8 mouse cellular contexts compared by ENCODE assay signal in genomic region chr8:106336561-106336960, GRCm38 (mm10). TPM values are rescaled to one million over a fixed set of nuclear protein-coding genes. Genes with fewer than 3 reads are reported as not detected.
DNase-seq lines count a peak whose midpoint lies in the region; ATAC-seq and TF ChIP-seq lines count a peak whose summit lies in the region.

No protein-coding gene starts in this region.

- peak overlapping the region; percentile 28; the same call in 1 of the 2 replicates for H3K9ac ChIP-seq in embryonic facial prominence, embryonic 14.5 days (ENCODE audit: low read depth, low read length)
- H3K9ac ChIP-seq in intestine, embryonic 14.5 days (ENCODE audit: low read length): no peak overlapping the region
- H3K9ac ChIP-seq in midbrain, embryonic 13.5 days (replicated peaks): peak overlapping the region; percentile 87

- no peaks in the 10 kb centered on the region for H3K36me3 ChIP-seq in embryonic facial prominence, embryonic 14.5 days (ENCODE audit: control insufficient read depth, insufficient read depth, low read length)
- no peaks in the 10 kb centered on the region for H3K36me3 ChIP-seq in intestine, embryonic 14.5 days (ENCODE audit: control insufficient read depth, insufficient read depth, low read length)
- H3K36me3 ChIP-seq in midbrain, embryonic 13.5 days: no peaks in the 10 kb centered on the region
- H3K36me3 ChIP-seq in testis, adult 2 months (ENCODE audit: control insufficient read depth, insufficient read depth, low read length): no peaks in the 10 kb centered on the region

- TF ChIP-seq POLR2A in testis, adult 2 months (IDR thresholded peaks at IDR 0.05; ENCODE audit: control insufficient read depth, low read depth, low read length): no peak

- H3K4me2 ChIP-seq in embryonic facial prominence, embryonic 14.5 days (ENCODE audit: low read depth, low read length): peak overlapping the region; percentile 66
- peak overlapping the region; percentile 53 for H3K4me2 ChIP-seq in intestine, embryonic 14.5 days (ENCODE audit: low read length)
- peak overlapping the region; percentile 76 for H3K4me2 ChIP-seq in midbrain, embryonic 13.5 days (replicated peaks)

- 3% methylated on average over 32 of the region's 41 CpGs for WGBS in embryonic facial prominence, embryonic 14.5 days
- WGBS in intestine, embryonic 14.5 days: 4% methylated on average over 34 of the region's 41 CpGs
- under 1% methylated on average over 40 of the region's 41 CpGs for WGBS in midbrain, embryonic 13.5 days

- peak; percentile 9 for DNase-seq in thymus, postnatal 14 days
- no peak for DNase-seq in thymus, postnatal 25 days
- peak; percentile 4 for DNase-seq in embryonic facial prominence, embryonic 14.5 days (ENCODE audit: low spot score)
- no peak for DNase-seq in intestine, embryonic 14.5 days (ENCODE audit: low spot score)
- no peak for DNase-seq in spleen, postnatal 36 days (ENCODE audit: low spot score in 2 of 2)

- peaks cover 4% of the 10 kb centered on the region; the same call in 1 of the 2 replicates for H3K4me1 ChIP-seq in embryonic facial prominence, embryonic 14.5 days (ENCODE audit: control insufficient read depth, insufficient read depth, low read length)
- peaks cover 9% of the 10 kb centered on the region for H3K4me1 ChIP-seq in intestine, embryonic 14.5 days (replicated peaks; ENCODE audit: control insufficient read depth, insufficient read depth, low read length)
- peaks cover 45% of the 10 kb centered on the region for H3K4me1 ChIP-seq in midbrain, embryonic 13.5 days (replicated peaks)
- peaks cover 15% of the 10 kb centered on the region for H3K4me1 ChIP-seq in testis, adult 2 months (ENCODE audit: control insufficient read depth, insufficient read depth, low read length)

- H3K27me3 ChIP-seq in embryonic facial prominence, embryonic 14.5 days (replicated peaks; ENCODE audit: control insufficient read depth, insufficient read depth, low read length): peaks cover 33% of the 10 kb centered on the region
- H3K27me3 ChIP-seq in intestine, embryonic 14.5 days (replicated peaks; ENCODE audit: control insufficient read depth, insufficient read depth, low read length): peaks cover 24% of the 10 kb centered on the region
- no peaks in the 10 kb centered on the region for H3K27me3 ChIP-seq in midbrain, embryonic 13.5 days
- no peaks in the 10 kb centered on the region for H3K27me3 ChIP-seq in testis, adult 2 months (ENCODE audit: control insufficient read depth, insufficient read depth, low read length)

- peak overlapping the region; percentile 46 for H3K4me3 ChIP-seq in embryonic facial prominence, embryonic 14.5 days (ENCODE audit: low read depth, low read length)
- H3K4me3 ChIP-seq in intestine, embryonic 14.5 days (ENCODE audit: low read depth, low read length): peak overlapping the region; percentile 26
- peak overlapping the region; percentile 77 for H3K4me3 ChIP-seq in midbrain, embryonic 13.5 days (replicated peaks)
- peak overlapping the region; percentile 97 for H3K4me3 ChIP-seq in testis, adult 2 months (ENCODE audit: control insufficient read depth, low read depth, low read length)

- TF ChIP-seq CTCF in testis, adult 2 months (IDR thresholded peaks at IDR 0.05; ENCODE audit: control insufficient read depth, insufficient read depth, insufficient replicate concordance, low read depth, low read length): no peak

- no peaks in the 10 kb centered on the region for H3K9me3 ChIP-seq in embryonic facial prominence, embryonic 14.5 days (ENCODE audit: control insufficient read depth, low read length)
- H3K9me3 ChIP-seq in intestine, embryonic 14.5 days (ENCODE audit: control insufficient read depth, low read length): no peaks in the 10 kb centered on the region
- no peaks in the 10 kb centered on the region for H3K9me3 ChIP-seq in midbrain, embryonic 13.5 days

- H3K27ac ChIP-seq in embryonic facial prominence, embryonic 14.5 days (replicated peaks; ENCODE audit: low read depth, low read length): no peak overlapping the region; the same call in 1 of the 2 replicates
- H3K27ac ChIP-seq in intestine, embryonic 14.5 days (ENCODE audit: low read depth): no peak overlapping the region
- H3K27ac ChIP-seq in midbrain, embryonic 13.5 days: peak overlapping the region; percentile 92
- H3K27ac ChIP-seq in testis, adult 2 months (ENCODE audit: control insufficient read depth, insufficient read depth, low read depth, low read length): no peak overlapping the region

- no peak for ATAC-seq in embryonic facial prominence, embryonic 14.5 days (ENCODE audit: low read depth)
- no peak for ATAC-seq in intestine, embryonic 14.5 days (replicated peaks; ENCODE audit: low FRiP score, low TSS enrichment, low read depth)
- peak; percentile 24 for ATAC-seq in midbrain, embryonic 13.5 days
- ATAC-seq in monocyte, adult 5-6 weeks (replicated peaks; ENCODE audit: insufficient number of reproducible peaks, low FRiP score, low TSS enrichment, poor library complexity, severe bottlenecking): no peak

RNA-seq across cellular contexts. Expression of gene Smpd3, which starts 1.2 kb away (rescaled TPM):
- 30.6 and 36.3 TPM in 2 replicates for polyA plus RNA-seq in embryonic facial prominence, embryonic 14.5 days (2014; fragmentation: Nextera tagmentation; extraction: Ambion mirVana)
- polyA plus RNA-seq in intestine, embryonic 14.5 days (2014; fragmentation: Nextera tagmentation; extraction: Ambion mirVana): 20.0 and 20.4 TPM in 2 replicates
- 44.4 and 45.3 TPM in 2 replicates for polyA plus RNA-seq in midbrain, embryonic 13.5 days (2015; fragmentation: Nextera tagmentation; extraction: Ambion mirVana)
- polyA plus RNA-seq in testis, adult 2 months (2012; rRNA removed): 42.3 and 48.8 TPM in 2 replicates
- 0.48 to 1.1 TPM in 2 of 3 replicates, not detected in the other for total RNA-seq in monocyte, adult 5-6 weeks (2017)

Comparison
In these comparisons a context has a peak if more than half of its experiments do, and no peak if none do; other contexts are left out.
1. DNase-seq: peak in thymus, postnatal 14 days (single experiment) and embryonic facial prominence, embryonic 14.5 days (single experiment); none in thymus, postnatal 25 days (single experiment), intestine, embryonic 14.5 days (single experiment) and spleen, postnatal 36 days (0 of 2).
2. H3K4me3 ChIP-seq: peak in every context shown above with its lines; median percentile 97 in testis, adult 2 months; 77 in midbrain, embryonic 13.5 days; 46 in embryonic facial prominence, embryonic 14.5 days; 26 in intestine, embryonic 14.5 days.
3. Peak in every context shown above with its lines, with median percentiles within 50 percentile points of each other: H3K4me2 ChIP-seq.